Mouse (Mus musculus) thymus, postnatal 25 days (tissue): Measurements from ENCODE around the gene Gm10436.
"Not testable (repeated sequence)": the region's sequence is repeated elsewhere in the genome, so short reads cannot be mapped to it uniquely, and the experiment has no call there.

Source experiments
- DNase-seq: peaks from one replicate; pipeline ENCODE4 v3.0.0; 2022

Gm10436 gene

DNA sequence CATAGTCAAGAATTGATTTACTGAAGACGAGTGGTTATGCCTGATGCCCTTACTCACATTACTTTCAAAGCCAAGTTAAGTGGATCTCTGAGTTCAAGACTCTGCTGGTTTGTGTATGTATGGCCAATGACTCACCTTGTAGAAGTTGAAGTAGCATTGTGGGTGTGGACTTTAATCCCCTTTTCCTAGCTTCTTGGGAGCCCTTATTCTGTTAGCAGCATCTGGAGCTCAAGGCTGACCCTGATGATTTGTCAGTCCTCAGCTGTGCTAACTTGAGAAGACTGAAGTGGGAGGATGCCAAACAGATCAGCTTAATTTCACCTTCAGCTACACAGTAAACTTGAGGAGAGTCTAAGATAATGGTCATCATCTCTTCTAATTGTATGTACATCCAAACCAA is at the start of gene Gm10436:
Gm10436 (minus strand) TSS at position 101 of the 400 bp plus-strand sequence.
- DNase-seq: not testable (repeated sequence)

GRCm38 (mm10) chr12:88219445-88219844 is 37.5 kb upstream of the Gm10436 start:
- DNase-seq: no peak

GRCm38 (mm10) chr12:88218059-88218458 is 36.2 kb upstream of the Gm10436 start:
- not testable (repeated sequence) for DNase-seq

- DNase-seq: no peak
These were observed 32.7 kb upstream of the Gm10436 start for GRCm38 (mm10) chr12:88214641-88215040.

DNA sequence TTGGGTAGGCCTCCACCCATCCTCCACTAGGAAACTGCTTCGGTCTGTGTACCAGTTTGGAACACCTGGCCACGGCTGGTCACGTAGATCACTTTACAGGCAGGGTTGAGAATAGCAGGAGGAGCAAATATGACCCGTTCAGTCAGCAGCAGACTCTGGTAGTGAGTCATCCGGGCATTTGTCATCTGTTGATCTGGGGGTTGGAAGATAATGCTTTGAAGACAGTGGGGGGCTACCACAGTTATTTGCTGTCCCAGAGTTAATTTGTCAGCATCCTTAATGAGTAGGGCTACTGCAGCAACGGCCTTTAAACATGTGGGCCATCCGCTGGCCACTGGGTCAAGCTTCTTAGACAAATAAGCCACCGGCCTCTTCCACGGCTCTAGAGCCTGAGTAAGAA is 29.6 kb upstream of the Gm10436 start:
- not testable (repeated sequence) for DNase-seq

GRCm38 (mm10) chr12:88202856-88203255 is 20.9 kb upstream of the Gm10436 start:
- no peak for DNase-seq
